Mouse (Mus musculus) lung, postnatal 14 days (tissue): Measurements from ENCODE around the gene Sohlh1.
"Not testable (repeated sequence)": the region's sequence is repeated elsewhere in the genome, so short reads cannot be mapped to it uniquely, and the experiment has no call there.

Experiments used
- DNase-seq: peaks from one replicate; pipeline ENCODE4 v3.0.0; 2021

The Sohlh1 gene

DNA sequence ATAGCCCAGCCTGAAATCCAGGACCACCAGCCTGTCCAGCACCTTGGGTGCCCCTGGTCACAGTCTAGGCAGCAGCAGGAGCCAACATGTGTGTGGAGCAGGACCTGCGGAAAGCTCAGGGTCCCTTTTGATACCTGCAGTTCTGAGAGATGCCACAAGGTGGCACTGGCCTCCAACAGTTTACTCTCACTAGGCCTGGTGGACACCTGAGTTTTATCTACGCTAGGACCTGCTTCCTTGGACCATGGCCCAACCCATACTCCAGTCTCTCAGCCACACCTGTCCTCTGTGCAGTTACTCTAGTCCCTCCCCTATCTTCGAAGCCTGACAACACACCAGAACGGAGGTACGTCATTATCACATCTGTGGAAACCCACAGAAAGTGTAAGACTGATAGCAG, 10.8 kb downstream of the Sohlh1 start:
- peak; percentile 79 for DNase-seq

- DNase-seq: no peak
Measured at GRCm38 (mm10) chr2:25830786-25831185, 16.3 kb downstream of the Sohlh1 start.

DNA sequence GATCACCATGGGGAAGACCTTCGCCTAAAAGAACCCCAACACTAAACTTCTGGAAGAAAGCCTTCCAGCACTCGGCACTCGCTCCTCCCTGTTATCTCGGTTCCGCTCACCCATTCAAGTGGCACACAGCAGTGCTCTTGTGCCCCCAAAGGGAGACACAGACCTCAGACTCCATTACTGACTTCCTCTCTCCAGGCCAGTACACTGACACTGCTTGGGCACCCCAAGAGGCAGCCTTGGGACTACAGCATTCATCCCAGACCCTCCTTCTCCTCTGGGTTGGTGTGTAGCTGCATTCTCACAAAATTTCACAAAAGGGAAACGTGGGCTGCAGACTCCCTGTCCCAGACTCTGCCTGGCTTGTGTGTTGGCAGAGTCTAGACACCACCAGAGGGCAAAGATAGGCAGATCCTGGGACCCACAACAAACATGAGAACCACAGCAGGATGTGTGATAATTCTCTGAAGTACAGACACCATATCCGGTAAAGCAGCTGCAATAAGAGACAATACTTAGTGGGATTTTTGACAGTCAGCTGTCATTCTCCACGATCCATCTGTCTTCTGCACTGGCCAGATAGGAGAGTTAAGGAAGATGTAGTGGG, 18.6 kb downstream of the Sohlh1 start:
- no peak for DNase-seq

DNA sequence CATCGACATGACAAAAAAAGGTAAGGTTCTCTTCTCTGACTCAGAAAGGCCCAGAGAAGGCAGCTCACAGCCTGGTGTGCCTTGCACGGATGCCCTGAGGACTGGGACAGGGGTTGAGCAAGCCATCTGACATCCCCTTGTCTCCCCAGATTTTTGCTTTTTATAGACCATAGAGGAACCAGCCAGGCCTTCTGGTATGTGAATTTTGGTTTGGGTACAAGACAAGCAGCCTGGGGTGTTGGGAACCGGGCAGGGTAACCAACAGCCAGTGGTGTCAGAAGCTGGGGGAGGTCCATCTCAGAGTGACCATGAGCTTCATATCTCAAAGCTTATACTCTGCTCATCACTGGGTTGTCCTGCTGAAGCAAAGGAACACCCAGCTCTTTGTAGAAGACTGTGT, 22.3 kb downstream of the Sohlh1 start:
- DNase-seq: no peak

DNA sequence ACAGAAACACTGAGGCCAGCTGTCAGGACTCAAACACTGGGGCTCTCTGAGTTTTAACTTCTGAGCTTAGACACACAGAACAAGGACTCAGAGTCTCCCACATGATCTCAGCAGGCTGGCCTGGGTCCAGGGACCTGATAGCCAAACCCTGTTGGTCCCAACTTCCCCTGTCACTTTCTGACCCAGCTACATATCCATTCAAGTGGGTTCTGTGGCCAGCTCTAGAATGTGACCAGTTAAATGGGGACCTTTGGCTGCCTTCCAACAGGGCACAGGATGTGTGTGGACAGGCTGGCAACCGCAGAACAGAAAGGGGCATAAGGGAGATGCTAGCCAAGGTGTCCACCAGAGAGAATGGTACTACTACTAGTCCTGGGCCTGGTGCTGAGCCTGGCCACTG, 24.2 kb downstream of the Sohlh1 start, which contains the start of gene Lcn9:
Gene Lcn9 (plus strand): TSS at position 348 of the 400 bp plus-strand sequence.
- DNase-seq: no peak

DNA sequence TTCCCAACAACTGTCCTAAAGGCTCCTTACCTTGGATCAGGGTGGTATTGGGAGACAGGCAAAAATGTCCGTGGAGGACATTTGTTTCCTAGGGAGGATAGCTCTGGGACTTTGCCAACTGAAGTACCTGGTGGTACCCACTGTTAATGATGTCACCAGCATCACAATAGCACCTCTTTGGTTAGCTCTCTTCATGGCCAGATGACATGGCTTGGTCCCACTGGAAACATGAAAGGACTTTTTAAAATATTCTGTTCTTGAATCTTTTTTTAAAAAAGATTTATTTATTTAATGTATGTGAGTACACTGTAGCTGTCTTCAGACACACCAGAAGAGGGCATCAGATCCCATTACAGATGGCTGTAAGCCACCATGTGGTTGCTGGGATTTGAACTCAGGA, 31.3 kb downstream of the Sohlh1 start, which contains the start of gene Glt6d1:
Gene Glt6d1 (minus strand): TSS at position 101 of the 400 bp plus-strand sequence.
- not testable (repeated sequence) for DNase-seq

- DNase-seq: no peak
Measured at GRCm38 (mm10) chr2:25813364-25813763, 33.7 kb downstream of the Sohlh1 start.

GRCm38 (mm10) chr2:25811711-25812110, 35.3 kb downstream of the Sohlh1 start:
- no peak for DNase-seq

DNA sequence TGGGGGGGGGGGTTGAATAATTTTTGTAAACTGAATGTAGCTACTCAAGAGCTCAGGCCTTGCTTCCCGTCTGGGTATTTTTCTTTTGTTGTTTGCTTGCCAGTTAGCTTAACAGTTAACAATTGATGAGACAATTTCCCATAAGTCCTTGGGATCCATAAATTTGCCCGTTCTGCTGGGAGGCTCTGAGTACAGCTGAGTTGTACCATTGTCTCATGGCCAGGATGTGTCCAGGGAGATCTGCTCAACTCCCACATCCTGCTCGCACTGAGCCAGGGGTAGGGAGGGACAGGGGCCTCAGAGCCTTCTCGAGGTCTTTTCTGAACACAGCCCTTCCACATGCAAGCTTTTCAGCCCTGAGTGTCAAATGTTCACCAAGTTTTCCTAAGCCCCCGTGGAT, 49.0 kb downstream of the Sohlh1 start:
- DNase-seq: no peak

GRCm38 (mm10) chr2:25797635-25798034, 49.4 kb downstream of the Sohlh1 start:
- DNase-seq: no peak
